Mouse (Mus musculus) stomach, postnatal 0 days (tissue): Measurements from ENCODE around the gene Rnf8.

ENCODE experiments used
- CTCF ChIP-seq: IDR thresholded peaks from 2 replicates; pipeline ENCODE4 v1.5.1; 2016; ENCODE audit warnings: antibody characterized with exemption, low read depth, mild to moderate bottlenecking, moderate library complexity
- EP300 ChIP-seq: optimal IDR thresholded peaks from 2 replicates; pipeline ENCODE3; 2016; ENCODE audit warnings: antibody characterized with exemption

GRCm38 (mm10) chr17:29669030-29669429 lies 54.4 kb downstream of the Rnf8 start:
- no peak for TF ChIP-seq CTCF
- TF ChIP-seq EP300: no peak
